In the genomic region with DNA sequence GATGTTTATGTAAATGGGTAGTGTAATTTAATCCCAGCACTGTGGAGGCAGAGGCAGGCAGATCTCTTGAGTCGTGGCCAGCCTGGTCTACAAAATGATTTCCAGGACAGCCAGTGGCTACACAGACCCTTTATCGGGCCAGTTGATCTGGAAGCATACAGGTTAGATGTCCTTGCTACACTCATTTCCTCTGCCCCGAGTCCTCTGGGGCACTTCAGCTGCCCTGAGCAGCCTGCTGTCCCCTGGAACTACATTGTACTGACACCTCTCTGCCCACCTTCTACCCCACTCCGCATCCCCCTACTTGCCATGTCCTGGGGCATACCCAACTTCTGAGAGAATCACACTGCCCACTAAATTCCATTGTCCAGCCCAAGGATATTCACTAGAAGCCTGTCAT, we compare ENCODE assay signal across 28 mouse cellular contexts.
"Had no signal": no experiment of that assay in that cellular context is flagged by ENCODE, and none has a peak within 500 bp of the region (broad histone marks: within the 10 kb centered on the region; RNA-seq: fewer than 3 reads in every experiment).

No protein-coding gene starts in this region.

- H3K27ac ChIP-seq: limb, embryonic 10.5 days; limb, embryonic 12.5 days; limb, embryonic 13.5 days; limb, embryonic 15.5 days; liver, embryonic 12.5 days; liver, embryonic 13.5 days; liver, embryonic 14.5 days; liver, embryonic 15.5 days; lung, embryonic 15.5 days; macrophage; midbrain, embryonic 10.5 days; midbrain, embryonic 12.5 days; midbrain, embryonic 13.5 days; midbrain, embryonic 15.5 days; neural tube, embryonic 12.5 days had no signal

- H3K27me3 ChIP-seq: limb, embryonic 12.5 days; limb, embryonic 13.5 days; limb, embryonic 15.5 days; liver, embryonic 12.5 days; liver, embryonic 13.5 days; liver, embryonic 15.5 days; lung, embryonic 15.5 days; megakaryocyte, embryonic 14.5 days; midbrain, embryonic 12.5 days; midbrain, embryonic 13.5 days; midbrain, embryonic 15.5 days; neural tube, embryonic 12.5 days had no signal

- H3K4me3 ChIP-seq: limb, embryonic 10.5 days; limb, embryonic 12.5 days; limb, embryonic 13.5 days; limb, embryonic 15.5 days; liver, embryonic 12.5 days; liver, embryonic 13.5 days; liver, embryonic 15.5 days; lung, embryonic 15.5 days; megakaryocyte, embryonic 14.5 days; midbrain, embryonic 10.5 days; midbrain, embryonic 12.5 days; midbrain, embryonic 13.5 days; midbrain, embryonic 15.5 days; myocyte; neural tube, embryonic 12.5 days had no signal

- H3K36me3 ChIP-seq: limb, embryonic 10.5 days; limb, embryonic 12.5 days; limb, embryonic 13.5 days; limb, embryonic 15.5 days; liver, embryonic 12.5 days; liver, embryonic 13.5 days; liver, embryonic 15.5 days; lung, embryonic 15.5 days; midbrain, embryonic 10.5 days; midbrain, embryonic 12.5 days; midbrain, embryonic 13.5 days; midbrain, embryonic 15.5 days; neural tube, embryonic 12.5 days had no signal

- H3K4me1 ChIP-seq: limb, embryonic 10.5 days; limb, embryonic 12.5 days; limb, embryonic 13.5 days; limb, embryonic 15.5 days; liver, embryonic 12.5 days; liver, embryonic 13.5 days; liver, embryonic 15.5 days; lung, embryonic 15.5 days; megakaryocyte, embryonic 14.5 days; midbrain, embryonic 10.5 days; midbrain, embryonic 12.5 days; midbrain, embryonic 13.5 days; midbrain, embryonic 15.5 days; neural tube, embryonic 12.5 days had no signal

- DNase-seq: left cerebral cortex, postnatal 4 days; liver; liver, embryonic 13.5 days; liver, postnatal 0 days; lung, adult 18-20 months; lung, adult 2 months; lung, embryonic 14.5 days; lung, postnatal 10 days; lung, postnatal 14 days; lung, postnatal 36 days; lung, postnatal 4 days; midbrain, embryonic 14.5 days had no signal

- H3K9me3 ChIP-seq: limb, embryonic 10.5 days; limb, embryonic 15.5 days; liver, embryonic 15.5 days; lung, embryonic 15.5 days; midbrain, embryonic 12.5 days; midbrain, embryonic 15.5 days had no signal
